Mouse (Mus musculus) lung, embryonic 16.5 days (tissue): ENCODE measurements at regions not wholly inside any gene's neighbourhood (a gene's known extent, or its start where the extent isn't known, plus 50 kb on each side); places are given as distances from the start of the nearest gene placed in this dataset.

Experiments
- ATAC-seq: fragments of 200-750 bp; cut with Nextera tagmentation; 2 replicates; pipeline ENCODE4 v1.8.0; 2017; ENCODE audit warnings: low read depth, mild to moderate bottlenecking, moderate library complexity
- H3K27ac ChIP-seq: fragments of 300-500 bp; sonication (generic); 2 replicates; pipeline ENCODE4 v1.5.1; 2014; ENCODE audit warnings: mild to moderate bottlenecking, control low read depth, low read length
- H3K27me3 ChIP-seq: fragments of 300-500 bp; sonication (generic); 2 replicates; pipeline ENCODE4 v1.6.1; 2014; ENCODE audit warnings: low read depth, low read length, mixed read lengths; ENCODE audit not compliant: control insufficient read depth, insufficient read depth
- H3K36me3 ChIP-seq: fragments of 300-500 bp; sonication (generic); 2 replicates; pipeline ENCODE4 v1.6.1; 2014; ENCODE audit warnings: low read length; ENCODE audit not compliant: control insufficient read depth, insufficient read depth
- H3K4me1 ChIP-seq: fragments of 300-500 bp; sonication (generic); replicated peaks from 2 replicates; pipeline ENCODE4 v1.6.1; 2014; ENCODE audit warnings: low read length, mixed read lengths; ENCODE audit not compliant: control insufficient read depth, insufficient read depth
- H3K4me2 ChIP-seq: fragments of 300-500 bp; sonication (generic); 2 replicates; pipeline ENCODE4 v1.6.1; 2014; ENCODE audit warnings: low read depth, low read length, control low read depth
- H3K4me3 ChIP-seq: fragments of 300-500 bp; sonication (generic); 2 replicates; pipeline ENCODE4 v1.5.1; 2014; ENCODE audit warnings: mild to moderate bottlenecking, low read length, control low read depth
- H3K9ac ChIP-seq: fragments of 300-500 bp; sonication (generic); 2 replicates; pipeline ENCODE4 v1.6.1; 2014; ENCODE audit warnings: low read length, control low read depth
- H3K9me3 ChIP-seq: fragments of 300-500 bp; sonication (generic); 2 replicates; pipeline ENCODE4 v1.6.1; 2016; ENCODE audit warnings: low read length; ENCODE audit not compliant: control insufficient read depth
- WGBS: fragments of 180-500 bp; shearing (Covaris S2); extraction: QIAGEN DNeasy Blood & Tissue Kit; methylation state at CpG from one replicate; pipeline ENCODE4 v1.1.7; 2014; 5-methylcytosine and 5-hydroxymethylcytosine counted together

DNA sequence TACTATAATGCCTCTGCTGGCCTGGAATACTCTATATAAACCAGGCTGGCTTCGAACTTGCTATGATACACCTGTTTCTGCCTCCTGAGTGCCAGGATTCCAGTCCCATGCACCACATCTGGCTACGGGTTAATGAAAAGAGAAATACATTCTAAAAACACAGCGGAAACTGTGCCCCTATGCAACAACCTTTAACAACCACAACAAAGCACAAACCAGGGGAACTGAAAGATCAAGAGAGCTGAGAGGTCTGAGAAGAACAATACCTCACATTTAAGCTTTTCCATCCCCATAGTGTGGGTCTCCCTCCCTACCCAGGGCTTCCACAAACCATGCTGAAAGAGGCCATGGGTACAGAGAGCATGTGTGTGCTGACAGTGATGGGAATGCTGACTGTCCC lies 501.0 kb upstream of the Kif2a start:
- Histone ChIP-seq H3K27me3 (no peaks in the 10 kb centered on the region), H3K36me3 (no peaks in the 10 kb centered on the region), H3K27ac (no peak overlapping the region), H3K9me3 (no peaks in the 10 kb centered on the region), H3K9ac (no peak overlapping the region), H3K4me3 (no peak overlapping the region), H3K4me1 (no peaks in the 10 kb centered on the region), H3K4me2 (no peak overlapping the region)
- WGBS, result 86% methylated on average over 3 of the region's 3 CpGs
- ATAC-seq, result no peak

DNA sequence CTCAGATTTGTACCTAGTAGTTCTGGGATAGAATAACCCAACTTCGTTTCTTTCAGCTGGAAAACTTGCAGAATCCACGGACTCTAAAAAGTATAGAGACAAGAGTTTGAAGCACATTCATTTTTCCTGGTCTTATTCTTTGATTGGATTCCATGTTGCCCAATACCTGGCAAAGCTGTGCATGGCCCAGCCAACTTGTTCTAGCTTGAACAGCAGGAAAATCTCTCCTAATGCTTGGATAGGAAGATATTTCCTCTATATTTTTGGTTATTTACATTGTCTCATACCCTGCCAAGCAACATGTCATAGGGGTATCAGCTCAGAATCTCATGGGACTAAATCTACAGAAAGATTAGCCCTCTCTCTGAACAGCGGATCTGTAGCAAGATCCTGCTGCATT lies 492.3 kb upstream of the Kif2a start:
- Histone ChIP-seq H3K4me1 (0 out of 2 replicates have a peak, but pooled peaks cover 3% of the 10 kb centered on the region), H3K36me3 (no peaks in the 10 kb centered on the region), H3K27me3 (no peaks in the 10 kb centered on the region), H3K9me3 (no peaks in the 10 kb centered on the region), H3K9ac (no peak overlapping the region), H3K27ac (peak overlapping the region; percentile 57), H3K4me3 (no peak overlapping the region), H3K4me2 (no peak overlapping the region)
- 69% methylated on average over 3 of the region's 3 CpGs for WGBS
- ATAC-seq, result peak; percentile 76

DNA sequence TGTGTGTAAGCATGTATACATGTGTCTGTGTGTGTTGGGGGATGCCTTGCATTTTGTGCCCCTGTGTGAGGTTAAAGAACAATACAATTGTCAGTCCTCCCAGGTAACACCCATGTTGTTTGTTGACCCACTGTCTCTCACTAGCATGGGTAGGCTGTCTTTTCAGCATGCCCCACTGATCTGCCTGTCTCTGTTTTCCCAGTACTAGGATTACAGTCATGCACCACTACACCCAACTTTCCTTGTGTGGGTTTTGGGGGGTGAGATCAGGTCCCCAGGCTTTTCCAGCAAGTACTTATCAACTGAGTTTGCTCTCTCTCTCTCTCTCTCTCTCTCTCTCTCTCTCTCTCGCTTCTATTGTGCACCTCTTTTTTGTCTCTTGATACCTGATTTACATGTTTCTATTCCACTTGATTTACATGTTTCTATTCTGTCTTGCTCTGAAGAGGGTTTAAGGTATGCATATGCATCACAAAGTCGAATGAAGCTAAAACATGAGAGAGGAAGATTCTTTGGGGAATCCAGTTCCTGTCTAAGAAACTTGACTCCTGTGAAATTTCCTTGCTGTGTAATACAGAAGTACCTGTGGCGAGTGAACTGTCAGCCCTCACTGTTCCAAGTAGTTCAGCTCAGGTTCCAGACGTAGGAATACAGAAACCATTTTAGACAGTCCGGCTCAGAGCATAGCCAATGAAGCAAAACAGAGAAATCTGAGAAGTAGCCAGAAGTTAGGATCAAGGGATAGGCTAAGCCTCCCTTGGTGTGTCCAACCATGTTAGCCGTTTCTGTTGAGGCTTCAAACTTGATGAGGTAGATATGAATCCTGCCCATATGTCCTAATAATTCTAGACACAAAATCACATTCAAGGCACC lies 491.6 kb upstream of the Kif2a start:
- no peaks in the 10 kb centered on the region for H3K36me3 ChIP-seq
- H3K4me3 ChIP-seq, result no peak overlapping the region
- no peaks in the 10 kb centered on the region for H3K27me3 ChIP-seq
- H3K27ac ChIP-seq, result peak overlapping the region; percentile 23; the same call in 1 of the 2 replicates
- 0 out of 2 replicates have a peak, but pooled peaks cover 3% of the 10 kb centered on the region for H3K4me1 ChIP-seq
- H3K9ac ChIP-seq, result no peak overlapping the region
- no peak overlapping the region for H3K4me2 ChIP-seq
- no peaks in the 10 kb centered on the region for H3K9me3 ChIP-seq
- no peak for ATAC-seq
- WGBS, result 62% methylated on average over 6 of the region's 6 CpGs

DNA sequence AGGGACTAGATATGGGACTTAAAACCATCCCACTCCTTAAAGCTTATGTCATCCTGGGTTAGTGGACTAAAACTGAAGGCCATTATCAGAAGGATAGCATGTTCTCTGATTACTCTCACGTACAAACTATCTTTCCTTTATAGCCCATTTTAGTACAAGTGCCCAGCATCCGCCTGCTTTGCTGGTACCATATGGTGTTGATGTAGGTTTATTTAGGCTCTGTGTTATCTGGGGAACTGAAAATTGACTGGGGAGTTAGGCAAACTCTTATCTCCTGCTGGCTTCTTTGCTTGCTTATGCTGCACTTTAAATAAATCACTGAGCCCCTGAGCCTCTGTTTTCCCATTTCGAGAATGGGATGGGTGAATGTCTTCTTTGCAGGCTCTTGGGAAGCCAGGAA lies 485.4 kb upstream of the Kif2a start:
- no peak for ATAC-seq
- 25% methylated on average over 3 of the region's 3 CpGs for WGBS
- H3K27ac ChIP-seq, result no peak overlapping the region
- no peaks in the 10 kb centered on the region for H3K27me3 ChIP-seq
- H3K9ac ChIP-seq, result no peak overlapping the region
- H3K4me3 ChIP-seq, result no peak overlapping the region
- no peak overlapping the region for H3K4me2 ChIP-seq
- no peaks in the 10 kb centered on the region; the same call in 1 of the 2 replicates for H3K4me1 ChIP-seq
- H3K9me3 ChIP-seq, result no peaks in the 10 kb centered on the region
- H3K36me3 ChIP-seq, result no peaks in the 10 kb centered on the region

DNA sequence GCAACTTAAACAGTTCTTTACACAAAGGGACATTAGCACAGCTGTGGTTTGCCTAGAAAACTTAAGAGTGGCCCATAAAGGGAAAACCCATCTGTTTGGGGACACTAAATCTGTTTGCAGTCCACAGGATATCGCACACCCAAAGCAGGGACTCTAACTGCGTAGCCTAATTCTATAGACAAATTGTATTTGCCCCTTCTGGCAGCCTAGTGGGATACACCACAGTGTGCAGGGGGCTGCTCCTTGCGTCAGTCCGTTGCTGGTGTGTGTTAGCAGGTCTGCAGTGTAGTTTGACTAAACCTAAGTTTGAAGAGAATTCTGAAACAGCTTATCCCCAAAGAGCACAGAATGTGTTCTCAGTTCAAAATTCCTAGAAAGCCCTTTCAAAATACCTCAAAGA lies 484.9 kb upstream of the Kif2a start:
- no peaks in the 10 kb centered on the region for H3K27me3 ChIP-seq
- WGBS, result 62% methylated on average over 4 of the region's 4 CpGs
- no peak overlapping the region for H3K9ac ChIP-seq
- no peak overlapping the region for H3K4me2 ChIP-seq
- H3K4me3 ChIP-seq, result no peak overlapping the region
- no peaks in the 10 kb centered on the region; the same call in 1 of the 2 replicates for H3K4me1 ChIP-seq
- no peak overlapping the region for H3K27ac ChIP-seq
- H3K9me3 ChIP-seq, result no peaks in the 10 kb centered on the region
- H3K36me3 ChIP-seq, result no peaks in the 10 kb centered on the region
- no peak for ATAC-seq

DNA sequence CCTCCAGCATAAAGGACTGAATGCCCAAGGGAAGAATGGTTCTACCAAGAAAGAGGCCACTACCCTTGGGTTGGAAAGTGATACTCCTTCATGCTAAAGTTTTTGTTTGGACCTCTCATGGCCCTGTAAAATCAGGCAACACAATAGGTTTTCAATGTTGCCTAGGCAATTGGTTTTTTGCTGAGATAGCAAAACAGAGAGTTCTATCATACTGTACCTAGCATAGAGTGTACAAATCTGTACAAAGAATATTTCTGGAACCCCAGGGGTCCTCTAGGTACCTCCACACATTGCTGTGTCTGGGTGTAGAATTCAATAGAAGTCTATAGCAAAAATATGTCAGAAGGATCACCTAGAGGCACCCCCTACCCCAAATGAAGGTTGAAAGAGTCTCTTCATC lies 483.4 kb upstream of the Kif2a start:
- Histone ChIP-seq H3K9ac (no peak overlapping the region), H3K27me3 (no peaks in the 10 kb centered on the region), H3K4me1 (no peaks in the 10 kb centered on the region; the same call in 1 of the 2 replicates), H3K9me3 (no peaks in the 10 kb centered on the region), H3K4me3 (no peak overlapping the region), H3K4me2 (no peak overlapping the region), H3K27ac (no peak overlapping the region), H3K36me3 (no peaks in the 10 kb centered on the region)
- no peak for ATAC-seq

DNA sequence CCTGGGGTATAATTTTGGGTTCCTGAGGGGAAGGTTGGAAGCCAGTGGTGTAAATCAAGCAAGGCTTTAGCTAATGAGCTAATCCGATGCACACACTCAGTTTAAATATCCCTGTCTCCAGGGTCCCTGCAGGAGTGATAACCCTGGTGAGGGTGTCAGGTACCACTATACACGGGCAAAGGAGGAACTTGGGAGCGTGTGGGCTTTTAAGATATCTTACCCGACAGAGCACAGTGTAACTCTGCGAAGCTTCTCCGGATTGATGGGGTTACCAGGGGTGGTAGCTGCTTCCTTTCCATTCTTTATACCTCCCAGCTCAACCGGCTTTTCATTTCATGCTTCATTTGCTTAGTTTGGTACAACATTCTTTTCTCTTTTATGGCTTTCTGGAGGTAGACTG lies 480.3 kb upstream of the Kif2a start:
- H3K9ac ChIP-seq, result no peak overlapping the region
- no peak for ATAC-seq
- H3K27ac ChIP-seq, result no peak overlapping the region
- H3K9me3 ChIP-seq, result no peaks in the 10 kb centered on the region
- H3K4me3 ChIP-seq, result no peak overlapping the region
- H3K36me3 ChIP-seq, result no peaks in the 10 kb centered on the region
- WGBS, result 32% methylated on average over 7 of the region's 7 CpGs
- no peak overlapping the region for H3K4me2 ChIP-seq
- H3K27me3 ChIP-seq, result no peaks in the 10 kb centered on the region
- H3K4me1 ChIP-seq, result peaks cover 4% of the 10 kb centered on the region; the same call in 1 of the 2 replicates

DNA sequence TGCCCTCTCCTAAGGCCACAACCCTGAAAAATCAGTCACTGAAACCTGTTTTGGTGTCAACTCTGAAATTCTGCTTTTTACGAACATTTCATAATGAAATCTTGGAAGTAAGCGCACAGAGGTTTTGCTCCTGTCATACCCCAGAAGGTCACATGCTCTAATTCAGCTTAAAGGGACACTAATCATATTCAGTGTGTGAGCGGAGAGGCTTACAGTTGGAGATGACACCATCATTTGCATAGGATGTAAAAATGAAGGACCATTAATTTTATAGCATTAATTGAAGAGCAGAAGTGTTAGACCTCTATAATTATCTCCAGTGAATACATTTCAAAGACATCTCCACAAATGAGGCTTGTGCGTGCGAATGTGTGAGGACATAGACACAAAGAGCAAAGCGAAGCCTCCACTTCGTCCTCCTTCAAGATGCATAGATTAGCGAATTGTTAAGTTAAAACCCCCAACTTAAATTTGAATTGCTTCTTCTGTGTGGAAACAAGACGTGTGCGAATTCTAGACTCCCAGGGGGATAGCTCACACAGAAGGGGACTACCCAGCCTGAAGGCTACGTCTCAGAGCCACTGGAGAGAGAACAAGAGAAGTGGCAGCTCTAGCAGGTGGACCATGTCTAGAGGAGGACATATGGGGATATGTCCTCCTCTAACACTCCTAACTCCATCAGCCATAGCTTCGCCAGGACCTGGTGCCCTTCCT lies 479.0 kb upstream of the Kif2a start:
- Histone ChIP-seq H3K27ac (no peak overlapping the region), H3K9me3 (no peaks in the 10 kb centered on the region), H3K36me3 (no peaks in the 10 kb centered on the region), H3K9ac (no peak overlapping the region), H3K4me1 (peaks cover 4% of the 10 kb centered on the region; the same call in 1 of the 2 replicates), H3K27me3 (no peaks in the 10 kb centered on the region), H3K4me3 (no peak overlapping the region), H3K4me2 (no peak overlapping the region)
- 82% methylated on average over 12 of the region's 12 CpGs for WGBS
- no peak for ATAC-seq

DNA sequence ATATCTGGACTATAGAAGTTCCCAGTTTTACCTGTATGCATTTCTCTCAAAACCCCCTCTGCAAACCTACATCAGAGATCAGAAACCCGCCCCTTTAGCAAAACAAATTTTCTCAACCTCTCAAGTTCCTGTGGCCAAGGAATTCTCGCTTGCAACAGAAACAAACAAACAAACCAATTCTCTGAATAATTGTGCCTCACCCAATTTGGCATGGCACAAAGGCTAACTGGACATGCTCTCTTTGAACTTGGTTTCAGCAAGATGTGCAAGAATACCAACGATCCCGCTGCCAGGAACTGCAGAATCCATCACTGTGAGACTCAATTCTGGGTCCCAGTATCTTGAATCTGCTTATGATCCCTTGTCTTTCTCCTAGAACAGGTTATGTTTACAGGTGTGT lies 477.4 kb upstream of the Kif2a start:
- H3K27me3 ChIP-seq, result no peaks in the 10 kb centered on the region
- no peaks in the 10 kb centered on the region for H3K9me3 ChIP-seq
- no peak overlapping the region for H3K4me2 ChIP-seq
- H3K4me1 ChIP-seq, result peaks cover 9% of the 10 kb centered on the region
- no peak overlapping the region for H3K27ac ChIP-seq
- no peak overlapping the region for H3K4me3 ChIP-seq
- H3K9ac ChIP-seq, result no peak overlapping the region
- H3K36me3 ChIP-seq, result no peaks in the 10 kb centered on the region
- WGBS, result 51% methylated on average over 4 of the region's 4 CpGs
- ATAC-seq, result no peak
